Mouse (Mus musculus) monocyte, adult 2 months (primary cell): ENCODE measurements around the gene Myo19.
A peak's percentile ranks its signal among the peaks of the same experiment; 100 is the strongest.

Experiments
- DNase-seq, 2 experiments: peaks; one replicate each; pipeline ENCODE4 v3.0.0; 2022; ENCODE audit warnings: low spot score in 2 of 2, low read depth in 1 of 2

Myo19 gene

GRCm38 (mm10) chr11:84885238-84885637 lies 5.3 kb downstream of the Myo19 start:
- DNase-seq, result no peak

- DNase-seq, result no peak
These were observed 6.3 kb downstream of the Myo19 start for GRCm38 (mm10) chr11:84886236-84886635.

GRCm38 (mm10) chr11:84886767-84887511 lies 7.0 kb downstream of the Myo19 start:
- DNase-seq, result no peak

- DNase-seq, result no peak
These were observed 8.1 kb downstream of the Myo19 start for GRCm38 (mm10) chr11:84888025-84888424.

- no peak for DNase-seq
These were observed 9.5 kb downstream of the Myo19 start for GRCm38 (mm10) chr11:84889492-84889891.

- DNase-seq, result no peak
These were observed 11.8 kb downstream of the Myo19 start for GRCm38 (mm10) chr11:84891705-84892104.

GRCm38 (mm10) chr11:84893113-84893512 lies 13.2 kb downstream of the Myo19 start:
- DNase-seq, result no peak

GRCm38 (mm10) chr11:84904597-84905144 lies 24.7 kb downstream of the Myo19 start:
- DNase-seq, result no peak

- no peak for DNase-seq
These were observed 27.1 kb downstream of the Myo19 start for GRCm38 (mm10) chr11:84907081-84907480.

GRCm38 (mm10) chr11:84908480-84908879 lies 28.5 kb downstream of the Myo19 start:
- no peak for DNase-seq

- DNase-seq, result no peak
These were observed 30.5 kb downstream of the Myo19 start for GRCm38 (mm10) chr11:84910411-84910810.

GRCm38 (mm10) chr11:84914673-84915072 lies 34.7 kb downstream of the Myo19 start:
- DNase-seq, result no peak

GRCm38 (mm10) chr11:84916053-84916702 lies 36.2 kb downstream of the Myo19 start, which contains the start of gene Znhit3:
Gene Znhit3 (minus strand): TSS chr11:84916366.
- peak; percentile 57 to 59 for DNase-seq

- no peak for DNase-seq
These were observed 36.9 kb downstream of the Myo19 start for GRCm38 (mm10) chr11:84916703-84917300.

- DNase-seq, result peak; percentile 55 to 70
These were observed 38.5 kb downstream of the Myo19 start for GRCm38 (mm10) chr11:84918425-84918824.

GRCm38 (mm10) chr11:84919276-84919675 lies 39.3 kb downstream of the Myo19 start:
- peak in 1 of 2 experiments; percentile 26 for DNase-seq

GRCm38 (mm10) chr11:84919951-84920350 lies 40.0 kb downstream of the Myo19 start:
- DNase-seq, result no peak

- DNase-seq, result no peak
These were observed 41.0 kb downstream of the Myo19 start for GRCm38 (mm10) chr11:84920981-84921380.

GRCm38 (mm10) chr11:84932261-84932660 lies 52.3 kb downstream of the Myo19 start:
- DNase-seq, result no peak

GRCm38 (mm10) chr11:84939508-84940053 lies 59.6 kb downstream of the Myo19 start:
- DNase-seq, result no peak

GRCm38 (mm10) chr11:84940140-84940539 lies 60.2 kb downstream of the Myo19 start:
- no peak for DNase-seq

GRCm38 (mm10) chr11:84943948-84944347 lies 64.0 kb downstream of the Myo19 start:
- no peak for DNase-seq
